Mouse (Mus musculus) testis, adult 2 months (tissue): Measurements from ENCODE around the gene Rsph6a.

Source experiments
- CTCF ChIP-seq: fragments of 200-500 bp; IDR thresholded peaks from 2 replicates; pipeline ENCODE4 v1.5.1; 2012; ENCODE audit warnings: low read depth, mild to moderate bottlenecking, inconsistent platforms, low read length, moderate library complexity; ENCODE audit not compliant: control insufficient read depth, insufficient read depth, insufficient replicate concordance
- POLR2A ChIP-seq: fragments of 200-500 bp; IDR thresholded peaks from 2 replicates; pipeline ENCODE4 v1.6.1; 2012; ENCODE audit warnings: low read depth, mild to moderate bottlenecking, inconsistent platforms, low read length, moderate library complexity; ENCODE audit not compliant: control insufficient read depth

DNA sequence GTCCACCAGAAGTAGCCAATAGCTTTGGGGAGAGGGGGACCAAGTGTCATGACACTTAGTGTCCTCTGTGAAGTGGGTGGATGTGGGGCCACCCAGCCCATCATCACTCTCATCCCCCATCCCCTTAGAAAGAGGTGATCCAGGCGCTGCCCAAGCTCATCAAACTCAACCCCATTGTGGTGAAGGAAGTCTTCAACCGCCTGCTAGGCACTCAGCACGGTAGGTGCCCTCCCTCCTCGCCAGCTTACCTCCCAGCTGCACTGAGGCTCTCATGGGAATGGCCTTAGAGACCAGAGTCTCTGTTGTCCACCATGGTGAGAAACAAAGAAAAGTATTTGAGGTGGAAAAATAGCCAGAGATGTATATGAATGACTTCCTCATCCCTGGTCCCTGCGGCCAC is 5.2 kb upstream of the Rsph6a start:
- no peak for TF ChIP-seq POLR2A
- no peak for TF ChIP-seq CTCF
